Mouse (Mus musculus) erythroblast, embryonic 14.5 days (primary cell): ENCODE measurements around the gene Dhx37.

Experiments
- GATA1 ChIP-seq: IDR thresholded peaks from 2 replicates; pipeline ENCODE4 v1.6.1; 2012; ENCODE audit warnings: low read length, inconsistent platforms, mixed read lengths
- TAL1 ChIP-seq: IDR thresholded peaks from 3 replicates; pipeline ENCODE4 v1.6.1; 2012; ENCODE audit warnings: low read length, inconsistent platforms, mixed read lengths

DNA sequence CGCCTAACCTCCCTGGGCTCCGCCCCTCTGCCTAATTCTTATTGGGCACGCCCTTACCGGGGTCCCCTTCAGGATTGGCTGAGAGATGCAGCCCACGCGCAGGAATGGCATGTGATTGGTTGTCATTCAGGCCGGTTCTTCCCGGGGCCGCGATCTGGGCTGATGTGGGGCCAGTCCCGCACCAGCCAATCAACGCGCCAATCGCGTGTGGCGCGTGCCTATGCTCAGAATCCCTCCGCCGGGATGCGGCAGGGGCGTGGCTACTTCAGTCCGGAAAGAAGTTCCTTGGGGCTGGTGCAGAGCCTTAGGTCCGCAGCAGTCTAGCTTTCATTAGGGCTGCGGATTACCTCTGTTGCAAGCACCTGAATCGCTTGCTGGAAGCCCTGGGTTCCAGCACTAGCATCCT lies 31.8 kb upstream of the Dhx37 start:
- TF ChIP-seq GATA1 (no peak), TAL1 (no peak)
